Mouse (Mus musculus) testis, adult 10 weeks (tissue): ENCODE data around the gene Camk1g. TPM values are rescaled to one million over a fixed set of nuclear protein-coding genes. Genes with fewer than 3 reads are reported as not detected.

ENCODE experiments used
- polyA plus RNA-seq: library from polyadenylated mRNA; stranded (reverse); fragments of 350-450 nt; fragmentation: Illumina TruSeq; extraction: RNeasy Lipid Tissue Mini Kit (QIAGEN cat#74804); gene quantifications from one replicate; pipeline ENCODE4 v1.2.3, GENCODE M21; 2014; ENCODE audit warnings: low read depth, low replicate concordance

Gene Camk1g
- polyA plus RNA-seq = 0.85 TPM

DNA sequence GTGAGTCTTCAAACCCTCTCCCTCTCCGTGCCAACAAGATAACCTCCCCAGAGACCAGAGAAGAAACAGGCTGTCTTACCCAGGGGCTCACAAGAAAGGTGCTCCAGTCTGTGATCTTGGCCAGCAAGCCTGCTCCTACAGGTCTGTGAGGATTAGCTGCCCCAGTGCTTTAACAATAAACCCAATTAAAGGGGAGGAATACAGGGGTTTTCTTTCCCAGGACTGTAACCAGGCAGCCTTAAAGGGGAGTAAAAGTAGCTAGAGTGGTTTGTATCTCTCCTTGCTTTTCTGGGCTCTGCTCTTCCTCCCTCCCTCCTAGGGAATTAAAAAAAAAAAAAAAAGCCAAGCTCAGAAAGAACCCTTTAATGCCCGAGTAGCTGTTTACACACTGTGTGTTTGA lies at the start of gene Camk1g:
TSS of gene Camk1g (minus strand) at position 203 of the 400 bp plus-strand sequence.

Other genes with a start within 250 kb of the Camk1g start
- 12.0 TPM for gene Diexf, start 240.0 kb downstream of the Camk1g start, polyA plus RNA-seq
- 6.8 TPM for gene Irf6, start 217.2 kb downstream of the Camk1g start, polyA plus RNA-seq
- 9.0 TPM for gene A130010J15Rik, start 202.3 kb downstream of the Camk1g start, polyA plus RNA-seq
- not detected for gene Traf3ip3, start 168.6 kb downstream of the Camk1g start, polyA plus RNA-seq
- gene Lamb3, start 162.6 kb downstream of the Camk1g start, polyA plus RNA-seq = 0.36 TPM
- gene Hsd11b1, start 106.2 kb downstream of the Camk1g start, polyA plus RNA-seq = 0.73 TPM
- not detected for gene G0s2, start 97.1 kb downstream of the Camk1g start, polyA plus RNA-seq